Mouse (Mus musculus) ovary, postnatal 10 days (tissue): ENCODE measurements around the gene Scgb2b18.
"Not testable (repeated sequence)": the region's sequence is repeated elsewhere in the genome, so short reads cannot be mapped to it uniquely, and the experiment has no call there.

Experiments used
- DNase-seq: peaks from one replicate; pipeline ENCODE4 v3.0.0; 2022; ENCODE audit warnings: low spot score

The Scgb2b18 gene

GRCm38 (mm10) chr7:33173764-33174163 is at the start of gene Scgb2b18:
TSS of gene Scgb2b18 (minus strand) at chr7:33173864.
- not testable (repeated sequence) for DNase-seq

- DNase-seq: not testable (repeated sequence)
These were observed 11.6 kb upstream of the Scgb2b18 start, which contains the start of gene Scgb1b18 for GRCm38 (mm10) chr7:33185268-33185667. TSS of gene Scgb1b18 (plus strand) at chr7:33185568.
